Mouse (Mus musculus) A20 (cell line): ENCODE data around the gene Btla.

Experiments
- DNase-seq: peaks from one replicate; pipeline ENCODE4 v3.0.0-alpha.2; 2011; ENCODE audit warnings: low read depth, low spot score

Btla gene

DNA sequence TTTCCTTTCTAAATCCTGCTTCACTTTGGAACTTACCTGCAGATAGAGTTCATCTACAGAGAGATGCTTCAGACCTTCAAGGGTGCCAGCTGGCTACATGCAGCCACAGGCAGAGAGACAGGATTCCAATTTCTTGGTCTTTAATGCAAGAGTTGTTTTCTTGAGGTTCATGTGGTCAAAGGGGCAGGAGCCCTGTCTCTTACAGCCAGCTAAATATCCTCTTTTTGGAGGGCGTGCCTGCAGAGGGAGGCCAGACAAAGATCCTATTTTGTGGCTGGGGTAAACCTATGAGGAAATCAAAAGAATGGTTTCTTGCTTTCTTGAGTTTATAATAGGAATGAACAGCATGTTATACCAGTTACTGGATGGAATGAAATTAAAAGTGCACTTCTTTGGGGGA is 33.5 kb downstream of the Btla start:
- DNase-seq: no peak

- peak; percentile 59 for DNase-seq
These were observed 35.5 kb downstream of the Btla start for GRCm38 (mm10) chr16:45259663-45260062.

DNA sequence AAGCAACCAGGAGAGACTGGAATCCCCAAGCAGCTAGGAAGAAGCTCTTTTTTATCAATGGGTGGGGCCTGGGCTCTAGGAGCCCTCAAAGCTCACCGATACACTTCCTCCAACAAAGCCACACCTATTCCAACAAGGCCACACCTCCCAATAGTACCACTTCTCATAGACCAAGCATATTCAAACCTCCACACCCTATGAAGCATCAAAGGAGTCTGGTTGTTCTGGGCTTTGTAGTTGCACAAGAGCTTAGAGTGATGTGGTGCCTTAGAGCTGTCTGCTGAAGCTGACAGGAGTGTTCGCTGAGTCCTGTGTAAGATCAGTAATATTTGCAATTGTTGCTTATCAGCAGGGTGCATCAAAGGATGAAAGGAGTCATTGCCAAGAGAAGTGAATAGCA is 37.2 kb downstream of the Btla start:
- DNase-seq: no peak

- no peak for DNase-seq
These were observed 37.9 kb downstream of the Btla start for GRCm38 (mm10) chr16:45262051-45262450.

GRCm38 (mm10) chr16:45269886-45270285 is 45.8 kb downstream of the Btla start:
- DNase-seq: no peak

DNA sequence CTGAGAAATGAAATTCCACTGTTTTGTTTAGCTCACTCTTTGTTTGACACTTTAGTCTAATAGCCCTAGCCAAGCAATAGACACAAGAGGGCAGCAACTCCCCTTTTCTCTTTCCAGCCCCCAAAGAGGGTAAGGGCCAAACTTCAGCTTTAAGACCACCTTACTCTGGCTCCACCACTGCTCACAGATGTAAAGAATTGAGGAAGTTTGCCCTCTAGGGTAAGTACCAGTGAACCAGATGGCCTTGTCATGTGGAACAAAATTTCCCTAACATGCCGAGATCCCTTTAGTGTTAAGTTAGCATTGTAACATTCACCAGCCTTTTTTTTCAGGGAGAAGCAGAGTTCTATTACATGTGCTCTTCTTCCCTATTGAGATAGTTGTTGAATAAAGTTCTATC is 59.0 kb downstream of the Btla start:
- peak; percentile 92 for DNase-seq

DNA sequence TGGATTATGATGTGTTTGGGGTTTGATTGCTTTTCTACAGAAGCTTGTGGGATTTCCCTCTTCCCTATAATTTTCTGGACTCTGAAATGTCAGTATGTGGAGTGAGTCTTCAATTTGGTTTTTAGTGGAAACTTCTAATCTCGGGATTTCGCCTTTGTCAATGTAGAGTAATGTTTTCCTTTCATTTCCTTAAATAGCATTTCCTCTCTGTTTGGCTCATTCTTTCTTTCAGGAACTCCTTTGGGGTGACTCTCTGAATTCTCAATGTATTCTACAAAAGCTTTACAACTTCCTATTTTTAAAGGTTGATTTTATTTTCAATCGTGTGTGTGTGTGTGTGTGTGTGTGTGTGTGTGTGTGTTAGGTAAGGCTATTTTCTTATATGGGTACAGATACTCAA is 73.7 kb downstream of the Btla start:
- peak; percentile 13 for DNase-seq
